Mouse (Mus musculus): ENCODE data around the gene Thoc5.

DNA sequence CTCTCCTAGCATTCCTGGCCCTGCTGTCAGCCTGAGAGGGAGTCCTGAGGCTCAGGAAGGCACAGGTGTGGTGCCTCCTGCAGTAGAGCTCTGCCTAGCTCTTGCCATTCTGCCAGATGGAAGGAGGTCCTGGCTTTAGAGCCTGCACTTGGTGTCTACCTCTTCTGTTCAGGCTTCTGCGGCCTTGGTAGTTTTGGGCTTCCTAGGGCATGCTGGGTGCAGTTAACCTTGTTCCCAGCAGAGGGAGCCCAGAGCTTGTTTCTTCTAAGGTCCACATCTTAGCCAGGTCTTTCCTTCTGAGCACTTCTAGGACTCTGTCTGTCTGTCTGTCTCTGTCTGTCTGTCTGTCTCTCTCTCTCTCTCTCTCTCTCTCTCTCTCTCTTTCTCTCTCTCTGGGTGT lies 20.9 kb downstream of the Thoc5 start:
- TF ChIP-seq CTCF (IDR thresholded peaks at IDR 0.05; ENCODE audit: extremely low read depth, insufficient read depth, low read length), result peak; percentile 73
- no peak for TF ChIP-seq POLR2A (IDR thresholded peaks at IDR 0.05; ENCODE audit: extremely low read depth, insufficient read depth, low read length)

Data from cortical plate, adult 2 months (tissue).